Mouse (Mus musculus) adrenal gland (tissue): ENCODE data around the gene Adgrb2.

ENCODE experiments used
- intact Hi-C: fragments of 180-260 bp; cut with DNase I; formaldehyde crosslinking; loops from one replicate; pipeline ENCODE4 v1.15.1; 2025

Gene Adgrb2

DNA sequence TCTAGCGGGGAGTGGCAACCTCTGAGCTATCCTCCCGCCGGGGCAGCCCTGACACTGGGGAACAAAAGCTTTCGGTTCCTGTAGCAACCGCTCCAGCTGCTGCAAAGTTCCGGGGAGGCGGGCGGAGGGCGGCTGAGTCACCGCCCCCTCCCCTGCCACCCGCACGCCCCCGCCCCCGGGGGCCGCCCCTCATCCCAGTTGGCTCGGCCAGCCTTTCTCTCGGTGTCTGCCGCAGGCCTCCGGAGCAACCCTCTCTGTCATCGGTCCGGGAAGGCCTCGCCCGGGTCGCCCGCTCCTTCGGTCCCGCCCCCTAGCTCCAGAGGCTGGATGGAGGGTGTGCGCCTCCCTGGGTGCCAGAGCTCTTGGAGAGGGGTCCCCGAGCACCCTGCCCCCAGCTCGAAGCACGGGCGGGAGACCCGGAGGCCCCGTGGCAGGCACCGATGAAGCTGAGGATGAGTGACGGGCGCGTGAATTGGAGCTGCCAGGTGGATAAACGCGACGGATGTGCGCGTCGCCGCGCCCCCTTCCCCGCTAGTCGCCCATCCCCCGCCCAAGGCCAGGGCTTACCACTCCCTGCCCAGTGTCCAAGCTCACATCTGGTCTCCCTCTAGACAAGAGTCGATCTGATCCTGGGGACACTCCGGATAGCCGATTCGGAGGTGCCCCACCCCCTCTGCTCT lies 3.3 kb downstream of the Adgrb2 start:
- intact Hi-C loops, result no loop called here

DNA sequence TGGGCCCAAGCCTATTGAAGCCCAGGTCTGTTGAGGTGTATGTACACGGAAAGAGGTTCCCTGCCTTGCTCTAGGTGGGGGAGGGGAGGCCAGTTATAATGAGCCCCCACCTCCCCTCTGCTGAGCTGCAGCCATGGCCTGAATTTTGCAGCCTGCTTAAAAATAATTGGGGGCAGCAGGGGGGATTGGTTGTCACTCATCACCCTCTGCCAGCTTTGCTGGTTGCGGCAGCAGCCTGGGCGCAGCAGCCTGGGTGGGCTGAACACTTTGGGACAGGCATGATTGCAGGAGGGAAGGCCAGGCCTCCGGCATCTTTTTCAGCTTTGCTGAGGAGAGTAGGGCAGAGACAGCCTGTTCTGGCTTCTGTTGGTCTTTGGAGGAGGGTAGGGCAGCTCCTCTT lies 5.3 kb downstream of the Adgrb2 start:
- intact Hi-C loops, result loop anchor here (5.0 kb wide), 1 partner anchor 42 kb away; no protein-coding TSS in a partner anchor

DNA sequence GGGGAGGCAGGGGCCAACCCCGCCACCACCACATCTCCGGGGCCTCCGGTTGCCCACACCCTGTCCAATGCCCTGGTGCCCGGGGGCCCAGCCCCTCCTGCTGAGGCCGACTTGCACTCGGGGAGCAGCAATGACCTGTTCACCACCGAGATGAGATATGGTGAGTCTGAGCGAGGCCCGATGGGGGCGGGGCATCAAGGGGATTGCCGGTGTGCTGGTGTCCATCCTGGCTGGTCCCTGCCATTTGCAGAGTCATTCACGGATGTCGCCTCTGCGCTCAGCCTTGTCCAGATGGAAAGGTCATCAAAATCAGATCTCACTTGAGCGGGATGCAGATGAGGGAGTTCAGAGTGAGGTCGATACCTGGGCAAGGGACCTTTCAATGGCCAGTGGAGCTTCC lies 8.1 kb downstream of the Adgrb2 start:
- intact Hi-C loops, result loop anchor here (5.0 kb wide), 1 partner anchor 40 kb away; no protein-coding TSS in a partner anchor

DNA sequence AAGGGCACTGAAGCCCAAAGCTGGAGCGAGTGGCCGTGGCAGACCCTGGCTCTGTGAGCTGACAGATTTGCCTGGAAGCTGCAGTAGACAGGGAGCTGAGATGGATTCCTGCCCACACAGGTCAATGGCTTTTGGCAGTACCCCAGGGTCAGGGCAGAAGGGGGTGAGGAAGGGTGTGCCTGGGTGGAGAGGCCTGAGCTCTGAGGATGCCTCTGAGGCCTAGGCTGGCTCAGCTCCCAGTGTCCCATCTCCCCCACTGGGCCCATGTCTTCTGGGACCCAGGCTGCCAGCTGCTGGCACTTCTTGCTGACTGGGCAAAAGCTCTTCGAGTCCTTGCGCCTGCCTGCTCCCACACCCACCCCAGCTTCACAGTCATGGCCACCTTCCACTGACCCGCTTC lies 8.5 kb downstream of the Adgrb2 start:
- intact Hi-C loops, result loop anchor here (5.0 kb wide), 1 partner anchor 39 kb away; no protein-coding TSS in a partner anchor

DNA sequence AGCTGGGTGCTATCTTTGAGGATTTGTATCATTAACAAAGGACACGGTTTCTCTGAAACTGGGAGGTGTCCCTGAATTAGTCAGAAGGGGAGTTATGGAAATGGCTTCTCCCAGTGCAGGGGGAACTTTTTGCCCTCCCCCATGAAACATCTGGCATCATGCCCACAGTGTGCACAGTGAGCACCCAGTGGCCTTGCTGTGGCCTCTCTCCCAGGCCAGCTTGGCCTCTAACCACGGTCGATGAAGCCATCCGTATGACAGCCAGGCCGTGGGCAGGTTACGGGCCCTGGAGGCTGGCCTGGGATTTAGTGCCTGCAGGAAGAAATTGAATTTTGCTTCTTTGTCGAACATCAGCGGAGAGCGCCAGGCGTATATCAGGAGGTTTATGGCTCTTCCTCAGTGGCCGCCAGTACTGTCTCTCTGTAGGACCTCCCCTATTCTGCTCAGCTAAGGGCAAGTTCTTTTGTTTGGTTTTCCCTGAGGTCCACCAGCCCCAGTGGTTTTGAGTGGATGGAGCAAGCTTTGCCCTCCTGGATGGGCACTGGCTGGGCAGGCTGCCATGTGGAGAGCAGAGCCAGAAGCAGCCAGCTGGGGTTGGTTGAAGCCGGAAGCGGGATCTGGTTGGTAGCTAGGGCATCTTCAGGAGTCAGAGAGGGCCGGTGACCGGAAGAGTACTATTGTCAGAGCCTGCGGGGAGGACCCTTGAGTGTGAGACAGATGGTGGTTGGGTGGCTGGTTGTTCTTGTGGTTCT lies 9.4 kb downstream of the Adgrb2 start:
- intact Hi-C loops, result loop anchor here (5.0 kb wide), 1 partner anchor 38 kb away; no protein-coding TSS in a partner anchor

DNA sequence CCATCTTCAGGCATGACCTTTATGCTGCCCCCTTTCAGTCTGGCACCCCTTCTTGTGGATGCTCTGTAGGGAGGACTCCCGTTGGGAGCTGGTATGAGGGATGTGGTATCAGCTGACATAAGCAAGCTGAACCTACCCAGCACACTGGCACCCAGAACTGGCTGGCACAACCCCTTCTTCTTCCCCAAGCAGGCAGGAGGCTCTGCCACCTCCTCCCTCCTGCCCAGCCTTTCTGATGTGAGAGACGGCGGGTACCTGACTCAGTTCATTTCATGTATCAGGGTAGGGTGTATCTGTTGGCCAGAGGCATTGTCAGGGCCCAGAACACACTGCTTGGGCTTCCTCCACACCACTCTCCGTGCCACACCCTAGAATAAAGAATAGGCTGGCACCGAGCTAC lies 10.1 kb downstream of the Adgrb2 start:
- intact Hi-C loops, result loop anchor here (5.0 kb wide), 1 partner anchor 38 kb away; no protein-coding TSS in a partner anchor

DNA sequence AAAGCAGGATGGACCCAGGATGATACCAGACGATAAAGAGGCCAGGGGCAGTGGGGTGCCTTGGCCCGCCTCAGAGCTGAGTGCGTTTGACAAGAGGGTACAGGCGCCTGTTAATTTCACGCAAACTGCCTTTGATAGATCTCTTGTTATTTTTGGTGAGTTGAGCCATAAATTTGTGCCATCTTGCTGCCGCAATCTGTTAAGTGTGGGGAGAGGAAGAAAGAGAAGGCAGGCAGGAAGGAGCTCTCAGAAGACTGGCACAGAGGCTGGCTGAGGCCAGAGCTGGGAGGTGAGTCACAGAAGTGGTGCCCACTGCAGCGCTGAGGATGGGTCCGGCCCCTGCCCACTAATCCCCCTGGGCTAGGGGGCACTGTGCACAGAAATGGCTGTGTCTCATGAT lies 10.6 kb downstream of the Adgrb2 start:
- intact Hi-C loops, result no loop called here

DNA sequence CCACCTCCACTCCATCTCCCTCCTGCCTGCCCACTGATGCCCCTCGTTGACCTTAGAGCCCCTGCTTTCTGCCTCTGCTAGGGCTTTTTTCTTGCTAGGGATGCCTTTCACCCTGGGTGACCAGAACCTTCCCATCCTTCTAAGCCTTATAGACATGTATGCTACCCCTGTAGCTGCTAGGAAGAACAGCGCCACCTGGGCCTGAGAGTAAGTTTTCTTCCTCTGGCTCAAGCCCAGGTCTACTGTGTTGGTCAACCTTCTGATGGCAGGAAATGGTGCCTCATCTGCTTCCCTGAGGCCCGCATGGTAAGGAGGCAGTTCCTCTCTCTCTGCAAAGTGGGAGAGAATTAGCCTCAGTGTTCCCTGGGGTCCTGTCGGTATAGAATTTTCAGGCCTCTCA lies 11.3 kb downstream of the Adgrb2 start:
- intact Hi-C loops, result no loop called here

DNA sequence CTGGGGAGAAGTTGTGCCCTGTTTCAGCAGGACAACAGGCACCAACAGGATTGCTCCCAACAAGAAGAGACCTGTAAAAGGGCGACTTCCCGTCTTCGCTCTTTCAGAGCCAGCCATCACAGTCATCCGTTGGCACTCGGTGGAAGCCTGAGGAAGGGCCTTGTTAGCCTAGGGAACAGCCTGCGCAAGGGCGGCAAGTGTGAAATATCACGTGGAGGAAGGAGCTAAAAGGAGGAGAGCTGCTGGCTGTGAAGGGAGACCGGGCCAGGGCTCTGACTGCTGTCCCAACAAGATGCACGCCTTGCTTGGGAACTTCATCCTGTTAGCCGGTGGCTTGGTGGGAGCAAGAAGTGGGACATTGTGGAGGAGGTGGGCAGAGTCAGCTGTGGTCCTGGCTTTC lies 13.5 kb downstream of the Adgrb2 start:
- intact Hi-C loops, result no loop called here

DNA sequence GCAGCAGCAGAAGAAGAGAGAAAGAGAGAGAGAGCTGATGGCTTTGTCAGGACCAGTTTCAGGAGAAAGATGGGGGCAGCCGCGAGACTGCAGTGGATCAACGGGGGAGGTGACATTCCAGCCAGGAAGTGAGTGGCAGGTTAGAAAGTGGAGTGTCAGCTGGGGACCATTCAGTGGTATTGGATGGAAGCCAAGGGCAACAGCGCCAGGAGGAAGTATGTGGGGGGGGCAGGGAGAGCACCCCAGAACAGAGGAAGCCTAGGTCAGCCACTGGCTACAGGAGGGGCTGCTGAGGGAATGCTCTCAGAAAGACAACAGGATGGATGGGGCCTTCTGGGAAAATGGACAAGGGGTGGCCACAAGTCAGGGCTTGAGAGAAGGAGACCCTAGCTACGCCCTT lies 17.0 kb downstream of the Adgrb2 start:
- intact Hi-C loops, result no loop called here

DNA sequence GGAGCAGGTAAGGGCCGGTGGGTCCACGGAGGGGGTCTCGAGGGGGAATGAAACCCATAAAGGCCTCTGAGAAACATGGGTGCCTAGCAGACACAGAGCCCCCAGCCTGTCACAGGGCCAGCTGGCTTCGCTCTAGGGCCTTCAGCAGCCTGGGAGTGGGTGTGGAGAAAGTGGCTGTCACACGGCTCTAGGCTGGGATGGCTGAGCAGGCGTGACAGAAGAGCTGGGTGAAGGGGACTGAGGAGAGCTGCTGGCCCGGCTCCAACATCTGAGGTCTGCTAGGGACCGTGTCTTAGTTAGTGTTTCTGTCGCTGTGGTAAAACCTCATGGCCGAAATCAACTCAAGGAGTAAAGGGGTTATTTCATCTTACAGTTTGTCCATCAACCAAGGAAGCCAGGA lies 17.5 kb downstream of the Adgrb2 start:
- intact Hi-C loops, result no loop called here

DNA sequence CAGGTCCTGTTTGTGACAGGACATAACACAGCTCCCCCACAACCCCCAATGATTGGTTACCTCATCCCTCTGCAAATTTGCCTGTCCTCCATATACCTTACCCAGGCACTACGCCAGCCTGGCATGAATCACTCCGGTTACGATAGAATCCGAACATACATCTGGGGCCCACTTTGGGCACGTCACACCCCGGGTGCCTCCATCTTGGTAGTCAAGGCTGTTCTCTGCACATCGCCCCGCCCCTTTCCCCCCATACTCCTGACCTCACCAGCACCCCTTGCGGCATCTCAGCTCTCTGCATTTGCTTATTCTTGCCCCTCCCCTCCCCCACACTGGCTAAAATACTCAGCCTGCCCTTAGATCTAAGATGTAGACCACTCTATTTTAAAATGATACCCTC lies 20.9 kb downstream of the Adgrb2 start:
- intact Hi-C loops, result no loop called here

DNA sequence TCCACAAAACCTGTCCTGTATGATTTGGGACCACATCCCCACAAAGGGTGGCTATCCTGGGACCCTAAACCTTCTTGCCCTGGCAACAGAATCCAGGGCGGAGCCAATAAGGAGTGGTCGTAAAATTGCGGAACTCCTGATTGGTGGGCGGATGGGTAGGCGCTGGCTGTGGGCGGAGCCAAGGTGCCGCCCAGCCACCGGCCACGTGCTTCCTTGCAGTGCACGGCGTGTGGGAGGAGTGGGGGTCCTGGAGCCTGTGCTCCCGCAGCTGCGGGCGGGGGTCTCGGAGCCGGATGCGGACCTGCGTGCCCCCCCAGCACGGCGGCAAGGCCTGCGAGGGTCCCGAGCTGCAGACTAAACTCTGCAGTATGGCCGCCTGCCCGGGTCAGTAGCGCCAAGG lies 21.9 kb downstream of the Adgrb2 start:
- intact Hi-C loops, result no loop called here

DNA sequence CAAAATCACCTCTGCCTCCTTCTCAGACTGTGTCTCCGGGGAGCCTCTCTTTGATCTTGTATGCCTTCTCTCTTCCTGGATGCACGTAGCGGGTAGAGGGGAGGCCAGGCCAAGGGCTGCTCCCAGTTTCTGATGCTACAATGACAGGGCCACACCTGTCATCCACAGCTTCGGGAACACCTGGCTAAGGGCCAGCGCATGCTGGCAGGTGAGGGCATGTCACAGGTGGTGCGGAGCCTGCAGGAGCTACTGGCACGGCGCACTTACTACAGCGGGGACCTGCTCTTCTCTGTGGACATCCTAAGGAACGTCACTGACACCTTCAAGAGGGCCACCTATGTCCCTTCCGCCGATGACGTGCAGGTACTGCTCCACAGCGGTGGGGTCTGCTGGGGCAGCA lies 24.4 kb downstream of the Adgrb2 start:
- intact Hi-C loops, result no loop called here

DNA sequence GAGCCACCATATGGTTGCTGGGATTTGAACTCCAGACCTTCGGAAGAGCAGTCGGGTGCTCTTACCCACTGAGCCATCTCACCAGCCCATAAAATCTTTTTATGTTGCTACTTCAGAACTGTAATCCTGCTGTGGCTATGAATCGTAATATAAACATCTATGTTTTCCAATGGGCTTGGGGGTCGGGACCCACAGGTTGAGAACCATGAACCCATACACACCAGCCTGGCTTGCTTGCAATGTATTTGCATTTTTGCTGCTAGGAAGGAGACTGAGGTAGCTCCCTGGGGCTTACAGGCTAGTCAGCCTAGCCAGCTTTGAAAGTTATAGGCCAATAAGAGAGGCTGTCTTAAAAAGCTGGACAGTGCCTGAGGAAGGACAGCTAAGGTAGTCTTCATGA lies 26.1 kb downstream of the Adgrb2 start:
- intact Hi-C loops, result no loop called here

DNA sequence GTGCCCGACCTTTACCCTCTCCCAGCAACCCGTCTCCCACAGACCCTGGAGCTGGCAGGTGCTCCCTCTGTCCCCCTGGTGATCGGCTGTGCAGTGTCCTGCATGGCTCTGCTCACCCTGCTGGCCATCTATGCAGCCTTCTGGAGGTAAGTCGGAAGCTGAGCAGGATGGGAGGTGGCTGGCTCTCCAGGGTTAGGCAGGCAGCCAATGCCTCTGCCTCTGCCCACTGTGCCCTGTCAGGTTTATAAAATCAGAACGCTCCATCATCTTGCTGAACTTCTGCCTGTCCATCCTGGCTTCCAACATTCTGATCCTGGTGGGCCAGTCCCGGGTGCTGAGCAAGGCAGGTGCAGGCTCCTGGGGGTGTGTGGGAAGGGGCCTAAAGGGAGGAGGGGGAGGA lies 27.6 kb downstream of the Adgrb2 start:
- intact Hi-C loops, result no loop called here

DNA sequence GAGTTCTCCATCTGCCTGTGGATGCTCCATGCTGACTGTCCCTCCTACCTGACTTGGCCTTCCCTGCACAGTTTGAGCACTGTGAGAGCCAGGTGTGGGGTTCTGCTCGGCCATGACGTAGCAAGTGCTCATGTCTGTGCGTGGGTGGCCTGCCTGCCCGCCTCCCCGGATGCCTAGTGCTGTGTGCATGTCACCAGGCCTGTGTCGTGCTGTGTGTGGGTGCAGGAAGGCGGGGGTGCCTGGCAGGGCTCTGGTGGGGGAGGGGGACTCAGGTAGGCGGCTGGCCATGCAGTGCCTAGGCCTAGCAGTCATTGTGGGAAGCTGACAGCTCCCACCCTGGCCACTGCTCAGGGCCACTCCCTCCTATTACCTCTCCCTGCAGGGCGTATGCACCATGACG lies 28.4 kb downstream of the Adgrb2 start:
- intact Hi-C loops, result no loop called here

DNA sequence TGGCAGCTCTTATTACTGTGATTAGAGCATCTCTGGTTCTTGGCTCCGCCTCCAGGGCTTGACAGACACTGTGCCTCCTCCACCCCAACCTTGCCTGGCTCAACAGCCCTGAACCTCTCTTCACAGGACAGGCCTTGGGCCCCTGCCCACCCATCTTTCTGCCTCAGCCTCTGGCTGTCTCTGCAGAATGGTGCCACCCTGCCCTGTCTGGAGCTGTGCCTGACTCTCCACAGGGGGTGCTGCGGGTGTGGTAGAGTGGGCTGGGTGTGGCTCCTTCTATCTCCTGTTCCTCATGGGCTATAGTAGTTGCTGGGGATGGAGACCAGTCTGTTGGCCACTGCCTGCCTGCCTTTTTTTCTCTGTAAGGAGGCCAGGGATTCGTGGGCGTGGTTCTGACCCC lies 31.3 kb downstream of the Adgrb2 start:
- intact Hi-C loops, result no loop called here

DNA sequence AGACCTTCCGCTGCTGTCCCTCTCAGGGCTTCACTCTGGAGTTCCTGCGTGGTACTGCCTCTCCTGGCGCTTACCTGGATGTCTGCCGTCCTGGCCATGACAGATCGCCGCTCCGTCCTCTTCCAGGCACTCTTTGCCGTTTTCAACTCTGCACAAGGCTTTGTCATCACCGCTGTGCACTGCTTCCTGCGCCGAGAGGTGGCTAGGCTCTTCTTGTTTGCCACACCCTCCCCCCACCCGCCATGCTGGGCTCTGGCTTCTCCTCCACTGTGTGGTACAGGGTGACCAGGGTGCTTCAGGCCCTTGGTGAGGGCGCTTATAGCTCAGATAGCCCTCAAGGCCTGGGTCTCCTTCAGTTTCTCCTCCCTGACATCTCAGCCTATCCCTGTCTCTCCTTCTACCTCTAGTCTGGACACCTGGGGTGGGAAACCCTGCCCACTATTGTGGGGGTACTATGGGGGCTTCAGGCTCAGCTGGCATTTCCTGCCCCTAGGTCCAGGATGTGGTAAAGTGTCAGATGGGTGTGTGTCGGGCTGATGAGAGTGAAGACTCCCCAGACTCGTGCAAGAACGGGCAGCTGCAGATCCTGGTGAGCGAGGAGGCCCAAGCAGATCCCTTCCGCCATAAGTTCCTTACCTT lies 32.5 kb downstream of the Adgrb2 start:
- intact Hi-C loops, result no loop called here

DNA sequence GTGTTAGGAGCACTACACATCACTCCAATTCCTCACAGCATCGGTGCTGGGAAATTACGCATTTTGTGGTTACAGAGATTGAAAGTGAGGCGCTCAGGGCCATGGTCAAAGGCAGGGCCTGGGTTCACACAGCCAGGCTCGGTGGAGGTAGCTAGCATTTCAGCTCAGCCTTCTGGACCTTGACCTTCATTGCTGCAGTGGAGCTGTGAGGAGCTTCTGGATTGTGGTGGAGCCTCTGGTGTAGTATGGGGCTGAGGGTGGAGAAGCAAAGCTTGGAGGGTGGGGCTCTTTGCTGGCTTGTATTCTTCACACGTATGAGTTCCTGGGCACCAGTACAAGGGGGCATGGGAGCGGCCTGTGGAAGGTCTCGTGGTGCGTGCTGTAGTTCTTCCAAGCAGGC lies 38.3 kb downstream of the Adgrb2 start:
- intact Hi-C loops, result no loop called here

DNA sequence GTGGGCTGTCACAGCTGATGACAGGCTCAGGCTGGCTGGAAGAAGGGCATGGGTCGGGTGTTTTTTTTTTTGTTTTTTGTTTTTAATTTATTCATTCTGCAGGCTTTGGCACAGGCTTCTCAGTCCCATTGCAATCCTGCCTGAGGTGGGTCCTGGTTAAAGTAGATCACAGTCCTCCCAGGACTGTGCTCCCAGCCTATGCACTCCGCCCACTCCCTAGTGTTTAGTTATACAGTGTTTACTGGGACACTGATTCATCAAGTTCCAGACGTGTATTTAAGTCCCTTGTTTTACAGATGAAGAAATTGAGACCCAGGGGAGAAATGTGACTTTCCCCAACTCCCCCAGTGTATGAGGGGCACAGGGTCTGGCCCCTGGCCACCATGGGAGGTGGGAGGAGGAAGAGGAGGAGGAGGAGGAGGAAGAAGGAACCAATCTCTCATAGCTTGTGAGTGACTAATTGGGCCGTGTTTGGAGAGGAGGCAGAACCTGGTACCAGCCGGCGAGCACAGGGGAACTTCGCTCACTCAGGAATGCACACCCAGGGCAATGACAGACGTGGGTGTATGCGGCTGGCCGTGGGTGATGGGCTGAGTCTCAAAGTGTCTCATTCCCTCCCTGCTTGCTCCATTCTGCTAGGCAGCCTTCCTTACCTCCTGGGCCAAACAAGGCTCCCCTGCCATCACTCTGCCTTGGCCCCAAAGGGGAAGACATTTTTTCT lies 39.0 kb downstream of the Adgrb2 start:
- intact Hi-C loops, result no loop called here

DNA sequence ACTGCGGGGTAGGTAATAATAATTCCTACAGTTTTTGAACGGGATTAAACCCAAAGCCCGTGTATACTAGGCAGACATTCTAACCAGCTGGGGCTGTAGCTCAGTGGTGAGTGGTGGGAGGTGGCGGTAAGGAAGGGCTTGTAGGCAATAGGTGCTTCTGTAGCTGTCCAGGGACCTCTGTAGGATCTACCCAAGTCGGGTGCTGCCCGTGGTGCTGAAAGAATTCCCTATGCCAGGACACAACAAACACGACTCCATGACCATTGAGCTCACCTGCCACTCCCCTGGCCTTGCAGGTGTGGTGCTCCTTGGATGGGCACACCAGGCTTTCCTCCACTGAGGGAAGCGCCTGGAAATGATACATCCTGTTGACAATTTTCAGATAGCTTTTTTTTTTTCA lies 40.9 kb downstream of the Adgrb2 start:
- intact Hi-C loops, result no loop called here
